Mouse (Mus musculus): ENCODE results near the gene Cd302.

Gene Cd302

DNA sequence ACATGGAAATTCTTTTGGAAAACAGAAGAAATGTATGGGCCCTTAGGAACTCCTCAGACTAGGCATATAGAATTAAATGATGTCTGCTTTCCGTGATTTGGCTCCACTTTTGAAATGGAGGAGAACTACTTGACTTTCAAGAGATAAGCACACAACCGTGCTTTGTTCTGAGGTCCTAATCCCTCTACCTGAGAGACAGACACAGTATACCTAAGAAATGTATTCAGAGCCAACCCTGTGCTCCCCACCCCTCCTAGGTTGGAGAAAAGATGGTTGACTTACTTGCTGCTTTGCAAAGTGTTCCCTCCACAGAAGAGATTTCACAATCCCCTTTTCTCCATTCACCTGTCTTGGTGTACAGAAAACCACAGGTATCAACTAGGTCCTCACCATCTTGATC is 27.5 kb downstream of the Cd302 start:
- intact Hi-C loops (cut with DNase I): no loop called here

DNA sequence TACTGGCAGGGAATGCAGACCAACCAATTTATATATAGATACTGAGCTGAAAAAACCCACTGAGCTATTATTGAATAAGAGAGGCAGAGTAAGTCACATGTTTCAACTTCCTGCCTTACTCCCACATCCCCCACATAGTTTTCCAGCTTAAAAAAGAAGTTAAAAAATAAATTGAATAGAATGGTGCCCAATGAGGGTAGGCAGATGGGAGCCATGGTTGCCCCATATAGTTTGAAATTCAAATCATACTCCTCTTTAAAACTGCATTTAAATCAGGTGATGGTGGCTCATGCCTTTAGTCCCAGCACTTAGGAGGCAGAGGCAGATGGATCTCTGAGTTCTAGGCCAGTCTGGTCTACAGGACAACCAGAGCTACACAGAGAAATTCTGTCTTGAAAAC is 30.8 kb downstream of the Cd302 start:
- intact Hi-C loops (cut with DNase I): no loop called here

DNA sequence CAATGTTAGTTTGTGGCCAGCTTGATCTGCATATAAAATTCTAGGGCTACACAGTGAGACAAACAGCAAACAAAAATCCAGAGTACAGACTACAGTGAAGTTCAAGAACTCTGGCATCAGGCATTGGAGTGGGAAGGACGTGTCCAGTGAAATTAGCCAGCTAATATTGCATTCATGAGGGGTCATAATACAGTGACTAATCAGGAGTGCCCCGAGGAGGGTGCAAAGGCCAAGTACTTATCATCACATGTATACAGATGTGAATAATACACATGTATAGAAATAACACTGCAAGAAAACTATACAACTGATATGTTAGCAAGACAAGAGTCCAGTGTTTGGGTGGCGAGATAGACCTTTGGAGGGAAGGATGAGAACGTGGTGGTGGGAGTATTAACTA is 31.5 kb downstream of the Cd302 start:
- intact Hi-C loops (cut with DNase I): no loop called here

- intact Hi-C loops (cut with DNase I): no loop called here
Observed at GRCm38 (mm10) chr2:60234506-60234905, 49.8 kb downstream of the Cd302 start.

DNA sequence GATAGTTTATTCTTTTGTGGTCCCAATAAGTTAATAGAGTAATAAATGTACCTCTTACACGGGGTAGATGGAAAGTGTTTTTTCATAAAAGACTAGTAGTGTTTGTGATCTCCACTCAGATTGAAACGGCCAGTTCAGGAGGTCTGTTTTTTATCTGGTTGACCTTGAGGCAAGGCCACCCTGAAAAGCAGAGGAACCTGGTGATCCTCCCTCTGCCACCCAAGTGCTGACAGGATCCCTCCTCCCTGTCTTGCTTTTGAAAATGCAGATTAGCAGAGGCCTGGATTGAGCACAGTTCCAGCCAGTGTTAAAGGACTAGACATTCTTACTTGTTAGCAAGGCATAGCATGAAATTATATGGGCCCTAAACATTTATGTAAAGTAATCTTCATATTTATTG is 51.1 kb downstream of the Cd302 start:
- intact Hi-C loops (cut with DNase I): no loop called here

DNA sequence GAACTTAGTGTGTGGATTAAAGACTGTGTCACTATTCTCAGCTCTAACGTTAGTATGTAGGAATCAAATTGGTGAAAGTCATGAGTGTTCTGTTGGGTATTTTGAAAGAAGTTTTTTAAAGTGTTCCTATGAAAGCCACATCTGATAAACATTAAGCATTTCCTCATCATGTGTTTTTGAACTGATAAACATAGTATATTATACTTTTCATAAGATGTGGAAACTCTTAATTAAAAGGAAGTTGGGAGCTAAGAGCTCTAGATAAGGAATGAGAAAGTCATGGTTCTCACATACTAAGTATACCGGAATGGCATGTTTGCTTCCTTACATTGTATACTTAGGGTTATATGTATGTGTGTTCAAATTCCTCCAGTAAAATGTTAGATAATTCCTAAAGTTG is 53.9 kb downstream of the Cd302 start:
- intact Hi-C loops (cut with DNase I): no loop called here

DNA sequence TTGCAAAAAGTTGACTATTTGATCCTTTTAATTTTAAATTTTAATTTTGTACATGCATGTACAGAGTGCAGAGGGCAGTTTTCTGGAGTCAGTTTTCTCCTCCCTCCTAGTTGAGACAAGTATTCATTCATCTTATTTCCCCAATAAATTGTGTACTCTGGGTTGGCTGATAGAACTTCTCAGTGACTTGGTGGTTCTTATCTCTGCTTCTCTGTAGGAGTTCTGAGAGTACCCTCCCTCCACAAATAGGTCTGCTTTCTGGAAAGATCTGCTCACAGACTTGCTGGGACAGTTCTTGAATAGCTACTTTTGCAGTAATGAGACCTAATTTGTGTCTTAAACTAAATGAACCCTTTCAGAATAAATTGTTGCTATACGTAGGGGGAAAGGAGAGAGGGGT is 55.8 kb downstream of the Cd302 start:
- intact Hi-C loops (cut with DNase I): no loop called here

DNA sequence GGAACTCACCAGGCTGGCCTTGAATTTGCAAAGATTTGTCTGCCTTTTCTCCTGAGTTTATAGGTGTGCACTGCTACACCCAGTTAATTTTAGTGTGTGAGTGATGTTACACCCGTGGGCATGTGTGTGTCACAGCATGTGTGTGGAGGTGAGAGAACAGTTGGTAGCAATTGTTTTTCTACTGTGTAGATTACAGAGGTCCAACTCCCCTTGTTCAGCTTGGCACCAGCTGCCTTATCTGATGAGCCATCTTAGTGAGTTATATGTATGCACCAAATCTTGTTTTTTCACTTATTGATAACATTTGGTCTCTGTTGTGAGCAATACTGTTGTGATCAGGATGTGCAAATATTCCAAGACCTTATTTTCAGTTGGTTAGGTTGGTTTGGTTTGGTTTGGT is 60.8 kb downstream of the Cd302 start:
- intact Hi-C loops (cut with DNase I): no loop called here

GRCm38 (mm10) chr2:60221954-60222353 is 62.3 kb downstream of the Cd302 start:
- intact Hi-C loops (cut with DNase I): no loop called here

- intact Hi-C loops (cut with DNase I): no loop called here
Observed at GRCm38 (mm10) chr2:60221236-60221635, 63.1 kb downstream of the Cd302 start.

- intact Hi-C loops (cut with DNase I): no loop called here
Observed at GRCm38 (mm10) chr2:60217620-60218019, 66.7 kb downstream of the Cd302 start.

- intact Hi-C loops (cut with DNase I): no loop called here
Observed at GRCm38 (mm10) chr2:60216547-60217153, 67.6 kb downstream of the Cd302 start.

DNA sequence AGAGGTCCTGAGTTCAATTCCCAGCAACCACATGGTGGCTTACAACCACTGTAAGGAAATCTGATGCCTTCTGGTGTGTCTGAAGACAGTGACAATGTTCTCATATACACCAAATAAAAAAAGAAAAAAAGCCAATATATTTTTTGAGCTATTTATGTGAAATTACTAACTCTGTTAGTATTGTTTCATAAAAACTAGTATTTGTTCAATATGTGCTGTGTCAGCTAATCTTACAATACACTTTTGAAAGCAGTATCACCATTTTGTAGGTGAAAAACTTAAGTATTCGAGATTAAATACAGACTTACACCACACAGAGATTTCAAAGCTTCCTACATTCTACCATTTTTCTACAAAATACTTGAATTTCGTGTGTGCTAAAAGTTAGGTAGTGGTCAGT is 69.6 kb downstream of the Cd302 start:
- intact Hi-C loops (cut with DNase I): no loop called here

DNA sequence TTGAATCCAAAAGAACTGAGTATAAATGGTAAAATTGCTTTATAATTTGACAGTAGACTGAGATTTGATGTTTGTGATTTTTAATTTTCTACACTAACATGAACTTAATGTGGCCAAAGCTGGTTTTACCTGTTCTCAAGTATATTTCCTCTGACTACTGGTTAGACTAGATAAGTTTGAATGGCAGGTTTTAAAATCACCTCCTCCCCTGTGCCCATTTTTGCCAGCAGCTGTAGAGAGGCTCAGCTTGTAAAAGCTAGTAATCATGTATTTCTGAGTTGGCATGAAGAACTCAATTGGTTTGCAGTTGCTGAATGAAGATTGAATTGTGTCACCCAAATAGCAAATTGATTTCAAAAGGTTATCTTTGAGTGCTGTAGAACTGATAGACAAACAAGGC is 71.8 kb downstream of the Cd302 start:
- intact Hi-C loops (cut with DNase I): no loop called here

GRCm38 (mm10) chr2:60210821-60211220 is 73.5 kb downstream of the Cd302 start:
- intact Hi-C loops (cut with DNase I): no loop called here

DNA sequence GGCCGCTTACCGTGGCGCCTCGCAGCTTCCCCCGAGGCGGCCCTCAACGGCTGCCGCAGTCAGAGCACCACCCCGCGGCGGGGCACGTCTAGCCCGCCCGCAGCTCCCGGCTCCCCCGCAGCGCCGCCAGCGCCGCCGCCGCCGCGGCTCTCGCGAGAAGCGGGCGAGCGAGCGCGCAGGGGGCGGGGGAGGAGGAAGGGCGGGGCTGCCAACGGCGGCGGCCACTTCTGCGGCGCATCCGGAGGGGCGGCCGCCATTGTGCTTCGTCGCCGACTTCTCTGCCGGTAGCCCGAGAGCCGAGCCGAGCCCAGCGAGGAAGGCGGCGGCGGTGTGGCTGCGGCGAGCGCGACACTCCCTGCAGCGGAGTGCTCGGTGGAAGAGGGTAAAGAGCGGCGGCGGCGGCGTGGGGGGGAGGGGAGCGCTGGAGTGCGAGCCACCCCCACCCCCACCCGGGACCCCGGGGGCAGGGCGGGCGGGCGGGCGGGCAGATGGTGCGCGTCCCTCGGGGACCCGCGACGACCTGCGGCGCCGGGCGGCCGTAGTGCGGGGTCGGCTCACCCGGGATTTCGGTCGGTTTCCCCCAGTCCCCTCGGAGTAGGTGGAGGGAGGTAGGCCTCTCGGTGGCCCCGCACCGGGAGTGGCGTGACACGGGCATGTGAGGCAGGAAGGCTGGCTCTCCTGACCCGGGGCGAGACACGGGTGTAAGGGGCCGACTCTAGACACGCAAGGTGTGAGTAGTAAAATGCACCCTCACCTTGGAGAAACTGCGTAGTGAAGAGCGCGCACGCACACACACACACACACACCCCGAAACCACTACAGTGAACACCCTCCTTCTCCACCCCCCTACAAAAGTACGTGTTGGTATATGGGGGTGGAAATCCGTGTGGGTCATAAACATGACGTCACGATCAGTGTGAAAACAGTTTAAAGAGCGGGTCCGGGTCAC is 74.3 kb downstream of the Cd302 start, which contains the start of the genes Baz2b and March7:
Gene Baz2b, minus strand, starts transcription at position 137 of the 949 bp plus-strand sequence.
Gene March7, plus strand, starts transcription at position 185 of the 949 bp plus-strand sequence.
- intact Hi-C loops (cut with DNase I): no loop called here

GRCm38 (mm10) chr2:60209122-60209611 is 75.1 kb downstream of the Cd302 start:
- intact Hi-C loops (cut with DNase I): no loop called here

GRCm38 (mm10) chr2:60205795-60206194 is 78.5 kb downstream of the Cd302 start:
- intact Hi-C loops (cut with DNase I): no loop called here

- intact Hi-C loops (cut with DNase I): loop anchor here (5.0 kb wide), 1 partner anchor 72 kb away; no protein-coding TSS in a partner anchor
Observed at GRCm38 (mm10) chr2:60204162-60204561, 80.1 kb downstream of the Cd302 start.

GRCm38 (mm10) chr2:60203733-60204132 is 80.6 kb downstream of the Cd302 start:
- intact Hi-C loops (cut with DNase I): loop anchor here (5.0 kb wide), 1 partner anchor 71 kb away; no protein-coding TSS in a partner anchor

GRCm38 (mm10) chr2:60202900-60203530 is 81.3 kb downstream of the Cd302 start:
- intact Hi-C loops (cut with DNase I): loop anchor here (5.0 kb wide), 1 partner anchor 71 kb away; no protein-coding TSS in a partner anchor
